Mouse (Mus musculus): ENCODE results near the gene Olfr1418.

- TF ChIP-seq CTCF (IDR thresholded peaks at IDR 0.05; ENCODE audit: low read depth, low read length) (no peak), POLR2A (IDR thresholded peaks at IDR 0.05; ENCODE audit: extremely low read depth, insufficient read depth, low read length) (no peak)
These were observed 42.4 kb downstream of the Olfr1418 start for GRCm38 (mm10) chr19:11818199-11819142.
